Mouse (Mus musculus) embryonic fibroblast, embryonic 13.5 days (primary cell): ENCODE measurements at regions not wholly inside any gene's neighbourhood (a gene's known extent, or its start where the extent isn't known, plus 50 kb on each side); places are given as distances from the start of the nearest gene placed in this dataset.

Experiments
- CTCF ChIP-seq: IDR thresholded peaks from 2 replicates; pipeline ENCODE4 v1.5.1; 2011; ENCODE audit warnings: mild to moderate bottlenecking, control low read depth, low read length, moderate library complexity, borderline replicate concordance; ENCODE audit not compliant: insufficient read depth
- POLR2A ChIP-seq: IDR thresholded peaks from 2 replicates; pipeline ENCODE4 v1.6.1; 2011; ENCODE audit warnings: low read depth, mild to moderate bottlenecking, control low read depth, low read length, moderate library complexity

DNA sequence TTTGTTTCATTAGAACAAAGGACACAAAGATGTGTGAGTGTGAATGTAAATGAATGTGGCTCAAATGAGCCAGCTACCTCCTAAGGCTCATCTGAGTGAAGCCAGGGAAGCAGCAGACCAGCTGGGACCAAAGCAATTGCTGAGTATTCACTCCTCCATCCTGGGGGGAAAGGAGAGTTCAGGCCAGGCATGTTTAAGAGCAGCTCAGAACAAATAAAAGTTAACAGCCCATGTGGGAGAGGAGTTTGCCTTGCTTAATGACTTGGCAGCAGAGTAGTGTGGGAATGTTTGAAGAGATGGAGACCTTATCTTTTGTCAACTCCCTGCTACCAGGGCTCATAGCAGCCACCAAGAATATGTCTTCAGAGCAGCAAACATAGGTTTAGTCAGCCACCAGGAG is 685.0 kb upstream of the Dpp10 start:
- TF ChIP-seq CTCF (no peak), POLR2A (no peak)
